Mouse (Mus musculus): ENCODE results near the gene Fam162a.

DNA sequence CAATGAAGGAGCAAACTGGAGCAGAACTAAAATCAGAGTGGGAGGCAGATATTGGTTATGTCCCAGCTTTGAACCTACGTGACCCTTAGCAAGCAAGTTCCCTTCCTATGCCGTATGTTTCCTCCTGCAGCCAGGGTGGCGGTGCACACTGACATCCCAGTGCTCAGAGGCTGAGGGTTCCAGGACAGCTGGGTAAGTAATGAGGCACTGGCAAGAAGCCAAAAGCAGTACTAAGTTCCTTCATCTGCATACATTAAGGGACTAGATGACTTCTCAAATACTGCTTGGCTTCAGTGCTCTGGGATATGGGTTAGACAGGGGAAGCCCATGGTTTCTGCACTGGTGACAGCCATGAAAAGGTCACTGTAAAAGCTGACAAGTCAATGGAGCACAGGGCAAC lies 3.0 kb downstream of the Fam162a start:
- no peak for TF ChIP-seq CTCF (IDR thresholded peaks at IDR 0.05; ENCODE audit: low read depth)
- TF ChIP-seq EP300 (IDR thresholded peaks at IDR 0.05; ENCODE audit: low read depth) = no peak
